Mouse (Mus musculus) CH12.LX (cell line): Measurements from ENCODE around the gene Nme6.

Experiments
- POLR2A ChIP-seq: IDR thresholded peaks from 2 replicates; pipeline ENCODE4 v1.6.1; 2011; ENCODE audit warnings: low read depth, mild to moderate bottlenecking, improper control_type of control experiment, low read length
- ZC3H11A ChIP-seq: IDR thresholded peaks from 2 replicates; pipeline ENCODE4 v1.6.1; 2012; ENCODE audit warnings: low read depth, mild to moderate bottlenecking, inconsistent platforms, low read length, improper control_type of control experiment
- ZNF384 ChIP-seq: IDR thresholded peaks from 2 replicates; pipeline ENCODE4 v1.6.1; 2012; ENCODE audit warnings: low read depth, low read length, improper control_type of control experiment, inconsistent platforms

- TF ChIP-seq POLR2A (no peak), ZNF384 (no peak), ZC3H11A (no peak)
Measured at GRCm38 (mm10) chr9:109833088-109833412, 501 bp downstream of the Nme6 start.
